Mouse (Mus musculus): Measurements from ENCODE around the gene Rabepk. TPM values are rescaled to one million over a fixed set of nuclear protein-coding genes. Genes with fewer than 3 reads are reported as not detected.

Rabepk gene
- polyA plus RNA-seq (2012; rRNA removed) = 30.6 and 31.0 TPM in 2 replicates

DNA sequence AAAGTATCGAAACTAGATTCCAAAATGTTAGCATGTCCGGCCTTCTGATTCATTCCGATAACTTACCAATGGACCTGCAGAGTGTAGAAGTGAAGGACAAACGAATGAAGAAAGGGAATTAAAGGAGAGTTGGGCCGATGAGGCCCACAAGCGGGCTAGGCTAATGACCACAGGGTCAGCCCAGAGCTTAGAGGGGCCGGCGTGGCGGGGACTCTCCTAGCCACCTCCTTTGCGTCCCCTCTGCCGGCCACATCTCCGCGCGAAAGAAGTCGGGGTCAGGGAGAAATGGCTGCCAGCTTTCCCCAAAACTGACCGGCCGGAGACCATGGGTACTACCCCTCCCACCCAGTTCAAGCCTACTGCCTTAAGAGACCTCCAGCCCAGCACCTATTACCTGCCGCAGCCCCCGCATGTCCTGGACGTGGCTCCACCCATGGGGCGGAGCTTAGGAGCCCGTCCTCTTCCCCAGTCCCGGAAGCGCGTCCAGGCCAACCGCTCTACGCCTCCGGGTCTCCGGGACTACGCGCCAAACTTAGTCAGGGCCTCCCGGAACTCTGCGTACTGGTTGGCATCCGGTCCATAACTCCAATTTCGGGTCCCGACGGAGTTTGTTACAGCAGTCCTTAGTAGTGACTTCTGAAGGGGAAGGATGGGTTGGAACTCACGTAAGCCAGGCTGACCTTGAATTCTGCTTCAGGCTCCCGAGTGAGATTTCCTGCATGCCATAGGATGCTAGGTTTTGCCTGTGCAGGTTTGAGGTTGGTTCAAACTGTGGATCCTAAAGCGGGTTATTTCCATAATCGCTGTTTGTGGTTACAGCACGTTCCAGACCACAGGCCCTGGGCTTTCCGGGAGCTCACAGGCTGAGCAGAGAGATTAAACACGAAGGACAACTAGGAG lies at the start of gene Rabepk:
Gene Rabepk (minus strand): TSS at position 556 of the 900 bp plus-strand sequence.

DNA sequence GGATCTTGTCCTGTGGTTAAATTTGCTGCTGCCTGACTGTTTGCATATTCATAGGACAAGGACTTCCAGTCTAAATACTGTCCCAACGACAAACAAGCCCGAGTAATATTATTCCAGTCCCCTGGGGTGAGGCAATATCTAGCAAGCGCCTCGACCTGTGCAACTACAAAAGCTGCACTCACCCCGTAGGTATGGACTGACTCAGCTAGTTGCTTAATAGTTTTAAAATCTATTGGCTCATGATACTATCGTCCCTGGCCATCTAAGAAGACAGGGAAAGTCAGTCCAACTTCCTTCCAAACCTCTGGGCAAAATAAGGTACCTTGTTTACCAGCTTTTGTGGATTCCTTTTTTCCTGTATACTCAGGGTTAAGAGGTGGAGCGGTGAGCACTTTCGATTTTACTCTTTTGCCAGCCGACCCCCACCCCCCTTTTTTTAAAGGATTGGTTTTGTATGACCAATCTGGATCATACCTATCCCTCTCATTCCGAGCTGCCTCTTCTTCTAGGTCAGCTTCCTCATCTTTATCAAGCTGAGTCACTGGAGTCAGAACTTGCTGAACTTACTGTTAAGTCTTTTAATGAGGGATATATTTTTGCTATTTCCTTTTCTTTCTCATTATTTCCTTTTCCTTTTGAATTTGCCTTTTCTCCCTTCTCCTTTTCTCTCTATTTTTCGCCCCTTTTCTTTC lies 33.2 kb upstream of the Rabepk start, which contains the start of gene Gm34653:
Gene Gm34653 (plus strand): TSS at position 242 of the 692 bp plus-strand sequence.

DNA sequence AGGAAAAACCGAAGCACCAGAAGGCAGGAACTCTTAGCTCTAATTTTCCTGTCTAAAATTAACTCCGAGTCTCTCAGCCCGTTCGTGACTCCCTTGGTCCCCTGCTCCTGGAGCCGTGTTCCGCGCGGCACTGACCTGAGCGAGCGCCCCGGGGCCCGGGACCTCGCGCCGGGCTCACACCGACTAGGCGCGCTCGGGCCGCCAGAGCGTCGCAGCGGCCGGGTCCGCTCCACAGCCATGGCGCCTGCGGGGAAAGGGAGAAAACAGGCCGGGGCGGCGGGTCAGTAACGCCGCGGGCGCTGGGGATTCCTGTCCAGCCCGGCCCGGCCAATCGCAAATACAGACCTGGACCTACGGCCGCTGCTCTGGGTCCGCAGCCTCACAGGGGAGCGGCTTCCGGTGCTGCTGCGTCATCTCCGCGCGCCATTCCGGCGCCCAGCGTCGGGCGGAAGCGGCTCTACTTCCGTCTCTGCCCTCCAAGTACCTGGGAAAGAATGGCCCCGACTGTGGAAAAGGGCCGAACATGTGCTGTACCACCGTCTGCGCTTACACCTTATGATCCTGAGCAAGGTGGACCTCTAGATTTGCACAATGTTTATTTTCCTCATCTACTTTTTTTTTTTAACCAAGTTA lies 26.2 kb upstream of the Rabepk start, which contains the start of gene Fbxw2:
Gene Fbxw2 (minus strand): TSS at position 485 of the 633 bp plus-strand sequence.

DNA sequence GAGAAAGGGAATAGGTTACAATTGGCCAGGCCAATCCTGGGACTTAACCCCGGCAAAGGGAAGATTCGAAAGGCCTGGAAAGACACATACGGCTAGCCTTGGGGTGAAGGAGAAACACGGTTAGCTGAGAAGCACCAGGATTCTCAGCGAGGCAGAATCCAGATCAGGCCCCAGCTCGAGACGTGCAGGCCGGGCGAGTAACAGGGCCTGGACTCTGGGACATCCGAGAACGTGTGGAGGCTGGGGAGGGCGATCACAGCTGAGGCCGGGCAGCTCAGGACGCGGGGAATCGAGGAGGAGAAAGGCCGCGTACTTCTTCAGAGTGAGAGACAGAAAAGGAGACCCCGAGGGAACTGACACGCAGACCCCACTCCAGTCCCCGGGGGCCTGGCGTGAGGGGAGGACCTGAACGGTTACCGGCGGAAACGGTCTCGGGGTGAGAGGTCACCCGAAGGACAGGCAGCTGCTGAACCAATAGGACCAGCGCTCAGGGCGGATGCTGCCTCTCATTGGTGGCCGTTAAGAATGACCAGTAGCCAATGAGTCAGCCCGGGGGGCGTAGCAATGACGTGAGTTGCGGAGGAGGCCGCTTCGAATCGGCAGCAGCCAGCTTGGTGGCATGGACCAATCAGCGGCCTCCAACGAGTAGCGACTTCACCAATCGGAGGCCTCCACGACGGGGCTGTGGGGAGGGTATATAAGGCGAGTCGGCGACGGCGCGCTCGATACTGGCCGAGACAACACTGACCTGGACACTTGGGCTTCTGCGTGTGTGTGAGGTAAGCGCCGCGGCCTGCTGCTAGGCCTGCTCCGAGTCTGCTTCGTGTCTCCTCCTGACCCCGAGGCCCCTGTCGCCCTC lies 28.1 kb downstream of the Rabepk start, which contains the start of gene Hspa5:
Gene Hspa5 (plus strand): TSS at position 603 of the 859 bp plus-strand sequence.

DNA sequence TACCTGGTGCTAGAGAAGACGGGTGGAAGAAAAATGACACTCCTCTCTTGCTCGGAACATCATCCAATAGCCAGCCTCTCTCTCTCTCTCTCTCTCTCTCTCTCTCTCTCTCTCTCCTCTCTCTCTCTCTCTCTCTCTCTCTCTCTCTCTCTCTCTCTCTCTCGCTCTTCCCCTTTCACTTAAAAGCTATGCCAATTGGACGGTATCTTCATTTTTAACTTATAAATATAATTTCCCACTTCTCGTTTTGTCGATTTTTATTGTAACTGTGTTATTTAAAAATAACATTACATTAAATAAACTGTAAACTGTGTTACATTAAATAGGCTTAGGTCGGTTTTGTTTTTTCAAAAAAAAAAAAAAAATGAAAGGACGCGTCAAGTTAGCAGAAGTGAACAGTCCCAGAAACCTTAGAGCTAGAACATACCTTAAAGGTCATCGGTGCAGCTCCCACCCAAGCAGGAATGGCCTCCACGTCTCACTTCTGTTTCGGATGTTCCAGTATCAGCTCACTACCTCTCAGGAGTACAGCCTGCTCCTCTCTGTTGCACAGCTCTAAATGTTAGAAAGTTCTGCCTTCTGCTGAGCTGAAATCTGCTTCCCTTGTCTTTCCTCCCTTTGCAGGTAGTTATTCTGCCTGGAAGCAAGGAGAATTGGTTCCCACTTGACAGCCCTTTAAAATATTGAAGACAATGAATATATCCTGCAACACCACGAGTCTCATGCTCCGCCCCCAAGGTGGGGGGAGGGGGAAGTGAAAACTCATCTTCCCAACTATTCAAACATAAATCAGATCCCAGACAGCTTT lies 45.0 kb downstream of the Rabepk start, which contains the start of gene Gapvd1:
Gene Gapvd1 (minus strand): TSS at position 682 of the 808 bp plus-strand sequence.

Other genes with a start within 250 kb of the Rabepk start
- gene Gapvd1, start 44.7 kb downstream of the Rabepk start, polyA plus RNA-seq (2012; rRNA removed) = 11.5 and 13.7 TPM in 2 replicates
- 915 and 955 TPM in 2 replicates for gene Hspa5, start 27.9 kb downstream of the Rabepk start, polyA plus RNA-seq (2012; rRNA removed)
- gene Fbxw2, start 26.4 kb upstream of the Rabepk start, polyA plus RNA-seq (2012; rRNA removed) = 27.4 and 29.3 TPM in 2 replicates
- gene Gm34653, start 33.1 kb upstream of the Rabepk start, polyA plus RNA-seq (2012; rRNA removed) = not detected in 2 replicates
- 352 and 512 TPM in 2 replicates for gene Cutal, start 74.5 kb upstream of the Rabepk start, polyA plus RNA-seq (2012; rRNA removed)
- 8.3 and 8.9 TPM in 2 replicates for gene Psmd5, start 75.1 kb upstream of the Rabepk start, polyA plus RNA-seq (2012; rRNA removed)
- gene Phf19, start 114.1 kb upstream of the Rabepk start, polyA plus RNA-seq (2012; rRNA removed) = 2.3 and 2.6 TPM in 2 replicates
- gene Traf1, start 161.9 kb upstream of the Rabepk start, polyA plus RNA-seq (2012; rRNA removed) = 23.0 and 23.6 TPM in 2 replicates

All from colon, adult 2 months (tissue).